Mouse (Mus musculus) intestine, embryonic 16.5 days (tissue): ENCODE measurements around the gene Pth2. TPM values are rescaled to one million over a fixed set of nuclear protein-coding genes. Genes with fewer than 3 reads are reported as not detected.

Experiments used
- ATAC-seq: fragments of 200-750 bp; cut with Nextera tagmentation; 2 replicates; pipeline ENCODE4 v1.8.0; 2017; ENCODE audit warnings: moderate TSS enrichment, moderate library complexity
- H3K27ac ChIP-seq: fragments of 300-500 bp; sonication (generic); 2 replicates; pipeline ENCODE4 v1.5.1; 2014; ENCODE audit warnings: mild to moderate bottlenecking, low read length
- H3K27me3 ChIP-seq: fragments of 300-500 bp; sonication (generic); replicated peaks from 2 replicates; pipeline ENCODE4 v1.6.1; 2014; ENCODE audit warnings: low read length, control low read depth, mixed read lengths; ENCODE audit not compliant: control insufficient read depth, insufficient read depth
- H3K36me3 ChIP-seq: fragments of 300-500 bp; sonication (generic); 2 replicates; pipeline ENCODE4 v1.6.1; 2014; ENCODE audit warnings: low read length, control low read depth; ENCODE audit not compliant: control insufficient read depth, insufficient read depth
- H3K4me1 ChIP-seq: fragments of 300-500 bp; sonication (generic); 2 replicates; pipeline ENCODE4 v1.6.1; 2014; ENCODE audit warnings: low read length, control low read depth, mixed read lengths; ENCODE audit not compliant: control insufficient read depth, insufficient read depth
- H3K4me2 ChIP-seq: fragments of 300-500 bp; sonication (generic); 2 replicates; pipeline ENCODE4 v1.6.1; 2014; ENCODE audit warnings: low read depth, low read length, control low read depth
- H3K4me3 ChIP-seq: fragments of 300-500 bp; sonication (generic); 2 replicates; pipeline ENCODE4 v1.5.1; 2014; ENCODE audit warnings: mild to moderate bottlenecking, low read length
- H3K9ac ChIP-seq: fragments of 300-500 bp; sonication (generic); 2 replicates; pipeline ENCODE4 v1.6.1; 2014; ENCODE audit warnings: low read depth, low read length
- H3K9me3 ChIP-seq: fragments of 300-500 bp; sonication (generic); 2 replicates; pipeline ENCODE4 v1.6.1; 2016; ENCODE audit warnings: low read length, control low read depth; ENCODE audit not compliant: control insufficient read depth
- WGBS: fragments of 180-500 bp; shearing (Covaris S2); extraction: QIAGEN DNeasy Blood & Tissue Kit; methylation state at CpG from one replicate; pipeline ENCODE4 v1.1.7; 2014; 5-methylcytosine and 5-hydroxymethylcytosine counted together
- microRNA-seq: library from miRNA; unstranded; fragments of <30 nt; microRNA quantifications from one replicate; pipeline ENCODE4, GENCODE M21; 2016
- polyA plus RNA-seq: library from polyadenylated mRNA; unstranded; fragments of >200 nt; fragmentation: Nextera tagmentation; extraction: Ambion mirVana; gene quantifications from 2 replicates; pipeline ENCODE4 v1.2.1, GENCODE M21; 2015

Gene Pth2
- polyA plus RNA-seq, 1 experiment from 2014 or later: not detected

DNA sequence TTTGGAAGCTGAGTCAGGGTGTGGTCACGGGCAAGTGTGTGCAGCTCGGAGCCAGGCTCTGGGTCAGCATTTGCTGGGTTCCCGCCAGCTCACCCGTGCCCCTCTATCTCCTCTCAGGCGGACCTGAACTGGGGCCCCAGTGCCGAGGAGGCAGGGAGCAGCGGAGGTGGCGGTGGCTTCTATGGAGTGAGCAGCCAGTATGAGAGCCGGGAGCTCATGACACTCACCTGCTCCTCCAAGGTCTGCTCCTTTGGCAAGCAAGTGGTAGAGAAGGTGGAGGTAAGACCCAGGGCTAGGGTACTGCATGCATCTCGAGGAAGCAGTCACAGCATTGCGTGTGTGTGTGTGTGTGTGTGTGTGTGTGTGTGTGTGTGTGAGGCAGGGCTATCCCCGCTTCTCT, 50.4 kb downstream of the Pth2 start:
- Histone ChIP-seq H3K9ac (no peak overlapping the region), H3K9me3 (no peaks in the 10 kb centered on the region), H3K4me2 (no peak overlapping the region), H3K27me3 (no peaks in the 10 kb centered on the region), H3K36me3 (0 out of 2 replicates have a peak, but pooled peaks cover 5% of the 10 kb centered on the region), H3K4me1 (peaks cover 21% of the 10 kb centered on the region), H3K4me3 (no peak overlapping the region), H3K27ac (no peak overlapping the region)
- 88% methylated on average over 12 of the region's 12 CpGs for WGBS
- ATAC-seq: no peak

Small RNA genes within 50 kb of the gene (microRNA-seq; reads per million reads assigned to microRNA genes)
- gene Mir7055: not detected

Other genes starting within 250 kb of the Pth2 start
- 0.28 TPM in 1 of 2 replicates, not detected in the other for gene Tsks, start 237.8 kb upstream of the Pth2 start, polyA plus RNA-seq
- 14.0 and 14.2 TPM in 2 replicates for gene Cpt1c, start 206.1 kb upstream of the Pth2 start, polyA plus RNA-seq
- gene Prmt1, start 194.4 kb upstream of the Pth2 start, polyA plus RNA-seq: 363 and 439 TPM in 2 replicates
- gene Irf3, start 183.3 kb upstream of the Pth2 start, polyA plus RNA-seq: 96.1 and 115 TPM in 2 replicates
- 33.0 and 36.9 TPM in 2 replicates for gene Bcl2l12, start 182.3 kb upstream of the Pth2 start, polyA plus RNA-seq
- gene Scaf1, start 164.6 kb upstream of the Pth2 start, polyA plus RNA-seq: 20.1 and 23.2 TPM in 2 replicates
- gene Rras, start 163.0 kb upstream of the Pth2 start, polyA plus RNA-seq: 61.4 and 62.6 TPM in 2 replicates
- gene Prr12, start 128.1 kb upstream of the Pth2 start, polyA plus RNA-seq: 6.3 and 6.4 TPM in 2 replicates
- 54.0 and 56.0 TPM in 2 replicates for gene Nosip, start 118.6 kb upstream of the Pth2 start, polyA plus RNA-seq
- gene Prrg2, start 118.3 kb upstream of the Pth2 start, polyA plus RNA-seq: 38.3 and 40.4 TPM in 2 replicates
- gene Rcn3, start 88.8 kb upstream of the Pth2 start, polyA plus RNA-seq: 237 and 260 TPM in 2 replicates
- 334 and 458 TPM in 2 replicates for gene Fcgrt, start 77.1 kb upstream of the Pth2 start, polyA plus RNA-seq
- gene Rps11, start 56.6 kb upstream of the Pth2 start, polyA plus RNA-seq: 1,613 and 1,701 TPM in 2 replicates
- 1,233 and 1,311 TPM in 2 replicates for gene Rpl13a, start 52.2 kb upstream of the Pth2 start, polyA plus RNA-seq
- 0.20 TPM in 1 of 2 replicates, not detected in the other for gene Gm45713, start 44.8 kb upstream of the Pth2 start, polyA plus RNA-seq
- 2.2 and 2.5 TPM in 2 replicates for gene Flt3l, start 44.6 kb upstream of the Pth2 start, polyA plus RNA-seq
- gene Pih1d1, start 26.7 kb upstream of the Pth2 start, polyA plus RNA-seq: 90.9 and 96.5 TPM in 2 replicates
- gene Aldh16a1, start 26.4 kb upstream of the Pth2 start, polyA plus RNA-seq: 106 and 110 TPM in 2 replicates
- gene Slc17a7, start 17.0 kb upstream of the Pth2 start, polyA plus RNA-seq: 0.13 TPM in 1 of 2 replicates, not detected in the other
- not detected in 2 replicates for gene Gfy, start 1.4 kb upstream of the Pth2 start, polyA plus RNA-seq
- gene Ccdc155, start 23.9 kb downstream of the Pth2 start, polyA plus RNA-seq: 0.44 and 0.62 TPM in 2 replicates
- gene Dkkl1, start 31.2 kb downstream of the Pth2 start, polyA plus RNA-seq: 0.86 and 1.3 TPM in 2 replicates
- gene Tead2, start 34.8 kb downstream of the Pth2 start, polyA plus RNA-seq: 69.6 and 82.1 TPM in 2 replicates
- 4.2 and 5.0 TPM in 2 replicates for gene Cd37, start 58.1 kb downstream of the Pth2 start, polyA plus RNA-seq
- not detected in 2 replicates for gene Slc6a16, start 60.1 kb downstream of the Pth2 start, polyA plus RNA-seq
- gene Slc6a21, start 96.5 kb downstream of the Pth2 start, polyA plus RNA-seq: not detected in 2 replicates
- gene Trpm4, start 152.8 kb downstream of the Pth2 start, polyA plus RNA-seq: 33.4 and 36.3 TPM in 2 replicates
- gene Hrc, start 154.3 kb downstream of the Pth2 start, polyA plus RNA-seq: 0.86 and 1.4 TPM in 2 replicates
- gene Ppfia3, start 186.0 kb downstream of the Pth2 start, polyA plus RNA-seq: 10.3 and 12.0 TPM in 2 replicates
- gene Lin7b, start 189.6 kb downstream of the Pth2 start, polyA plus RNA-seq: 1.2 and 2.7 TPM in 2 replicates
- gene Snrnp70, start 214.7 kb downstream of the Pth2 start, polyA plus RNA-seq: 139 and 150 TPM in 2 replicates
- gene Kcna7, start 224.7 kb downstream of the Pth2 start, polyA plus RNA-seq: 0.11 TPM in 1 of 2 replicates, not detected in the other
- gene Ntf5, start 232.7 kb downstream of the Pth2 start, polyA plus RNA-seq: 1.4 and 1.8 TPM in 2 replicates
- 0.28 TPM in 1 of 2 replicates, not detected in the other for gene Lhb, start 239.8 kb downstream of the Pth2 start, polyA plus RNA-seq